Mouse (Mus musculus): Measurements from ENCODE around the gene Lamb2. TPM values are rescaled to one million over a fixed set of nuclear protein-coding genes. Genes with fewer than 3 reads are reported as not detected.

Gene Lamb2
- polyA plus RNA-seq, 1 experiment from 2014 or later, result 18.1 TPM

GRCm38 (mm10) chr9:108469430-108469829 lies 10.1 kb upstream of the Lamb2 start:
- 75% methylated on average over 5 of the region's 5 CpGs for WGBS

GRCm38 (mm10) chr9:108469845-108470244 lies 9.7 kb upstream of the Lamb2 start:
- Histone ChIP-seq H3K27me3 (ENCODE audit: control insufficient read depth, insufficient read depth, low read length) (no peaks in the 10 kb centered on the region), H3K9ac (ENCODE audit: low read length) (no peak overlapping the region), H3K4me3 (ENCODE audit: low read depth, low read length) (no peak overlapping the region), H3K4me1 (ENCODE audit: control insufficient read depth, insufficient read depth, low read length) (no peaks in the 10 kb centered on the region), H3K36me3 (ENCODE audit: control insufficient read depth, insufficient read depth, low read length) (peaks cover 9% of the 10 kb centered on the region), H3K27ac (ENCODE audit: low read depth, low read length) (no peak overlapping the region), H3K4me2 (ENCODE audit: low read depth) (no peak overlapping the region), H3K9me3 (ENCODE audit: control insufficient read depth, low read length) (no peaks in the 10 kb centered on the region)
- 85% methylated on average over 4 of the region's 4 CpGs for WGBS
- ATAC-seq (ENCODE audit: insufficient read depth, low FRiP score, low TSS enrichment), result no peak
- no peak for DNase-seq (ENCODE audit: low spot score)

More at GRCm38 (mm10) chr9:108469430-108469829, 10.1 kb upstream of the Lamb2 start:
- no peaks in the 10 kb centered on the region for H3K27me3 ChIP-seq (ENCODE audit: control insufficient read depth, insufficient read depth, low read length)
- no peaks in the 10 kb centered on the region for H3K4me1 ChIP-seq (ENCODE audit: control insufficient read depth, insufficient read depth, low read length)
- H3K27ac ChIP-seq (ENCODE audit: low read depth, low read length), result no peak overlapping the region
- no peak overlapping the region for H3K9ac ChIP-seq (ENCODE audit: low read length)
- H3K4me2 ChIP-seq (ENCODE audit: low read depth), result no peak overlapping the region
- H3K4me3 ChIP-seq (ENCODE audit: low read depth, low read length), result no peak overlapping the region
- no peaks in the 10 kb centered on the region for H3K9me3 ChIP-seq (ENCODE audit: control insufficient read depth, low read length)
- ATAC-seq (ENCODE audit: insufficient read depth, low FRiP score, low TSS enrichment) (no peak), DNase-seq (ENCODE audit: low spot score) (no peak)
- peaks cover 11% of the 10 kb centered on the region for H3K36me3 ChIP-seq (ENCODE audit: control insufficient read depth, insufficient read depth, low read length)

GRCm38 (mm10) chr9:108474528-108474927 lies 5.0 kb upstream of the Lamb2 start:
- Histone ChIP-seq H3K27me3 (ENCODE audit: control insufficient read depth, insufficient read depth, low read length) (no peaks in the 10 kb centered on the region), H3K4me2 (ENCODE audit: low read depth) (no peak overlapping the region), H3K36me3 (ENCODE audit: control insufficient read depth, insufficient read depth, low read length) (no peaks in the 10 kb centered on the region), H3K9me3 (ENCODE audit: control insufficient read depth, low read length) (no peaks in the 10 kb centered on the region), H3K4me1 (ENCODE audit: control insufficient read depth, insufficient read depth, low read length) (no peaks in the 10 kb centered on the region), H3K27ac (ENCODE audit: low read depth, low read length) (no peak overlapping the region), H3K4me3 (ENCODE audit: low read depth, low read length) (no peak overlapping the region), H3K9ac (ENCODE audit: low read length) (no peak overlapping the region)
- ATAC-seq (ENCODE audit: insufficient read depth, low FRiP score, low TSS enrichment) (no peak), DNase-seq (ENCODE audit: low spot score) (no peak)
- 69% methylated on average over 1 of the region's 1 CpGs for WGBS

- ATAC-seq (ENCODE audit: insufficient read depth, low FRiP score, low TSS enrichment) (peak; percentile 64), DNase-seq (ENCODE audit: low spot score) (peak; percentile 86)
- peak overlapping the region; percentile 9; the same call in 1 of the 2 replicates for H3K9ac ChIP-seq (ENCODE audit: low read length)
- H3K27me3 ChIP-seq (ENCODE audit: control insufficient read depth, insufficient read depth, low read length), result no peaks in the 10 kb centered on the region
- no peaks in the 10 kb centered on the region for H3K9me3 ChIP-seq (ENCODE audit: control insufficient read depth, low read length)
- under 1% methylated on average over 20 of the region's 20 CpGs for WGBS
- peak overlapping the region; percentile 36 for H3K4me2 ChIP-seq (ENCODE audit: low read depth)
- no peaks in the 10 kb centered on the region; the same call in 1 of the 2 replicates for H3K36me3 ChIP-seq (ENCODE audit: control insufficient read depth, insufficient read depth, low read length)
- H3K27ac ChIP-seq (ENCODE audit: low read depth, low read length), result no peak overlapping the region
- peak overlapping the region; percentile 27 for H3K4me3 ChIP-seq (ENCODE audit: low read depth, low read length)
- H3K4me1 ChIP-seq (ENCODE audit: control insufficient read depth, insufficient read depth, low read length), result peaks cover 5% of the 10 kb centered on the region
These were observed 839 bp upstream of the Lamb2 start for GRCm38 (mm10) chr9:108478638-108479156.

- H3K9ac ChIP-seq (ENCODE audit: low read length), result no peak overlapping the region
- H3K36me3 ChIP-seq (ENCODE audit: control insufficient read depth, insufficient read depth, low read length), result no peaks in the 10 kb centered on the region; the same call in none of the 2 replicates
- peak; percentile 54 for DNase-seq (ENCODE audit: low spot score)
- no peaks in the 10 kb centered on the region for H3K27me3 ChIP-seq (ENCODE audit: control insufficient read depth, insufficient read depth, low read length)
- no peak overlapping the region; the same call in 1 of the 2 replicates for H3K4me3 ChIP-seq (ENCODE audit: low read depth, low read length)
- H3K27ac ChIP-seq (ENCODE audit: low read depth, low read length), result no peak overlapping the region
- peak overlapping the region; percentile 36 for H3K4me2 ChIP-seq (ENCODE audit: low read depth)
- no peak for ATAC-seq (ENCODE audit: insufficient read depth, low FRiP score, low TSS enrichment)
- 41% methylated on average over 11 of the region's 11 CpGs for WGBS
- peaks cover 5% of the 10 kb centered on the region for H3K4me1 ChIP-seq (ENCODE audit: control insufficient read depth, insufficient read depth, low read length)
- no peaks in the 10 kb centered on the region for H3K9me3 ChIP-seq (ENCODE audit: control insufficient read depth, low read length)
These were observed 295 bp upstream of the Lamb2 start for GRCm38 (mm10) chr9:108479241-108479640.

GRCm38 (mm10) chr9:108480813-108481519 lies 1.4 kb downstream of the Lamb2 start:
- no peak for ATAC-seq (ENCODE audit: insufficient read depth, low FRiP score, low TSS enrichment)
- Histone ChIP-seq H3K9ac (ENCODE audit: low read length) (no peak overlapping the region; the same call in 1 of the 2 replicates), H3K4me2 (ENCODE audit: low read depth) (no peak overlapping the region), H3K4me1 (ENCODE audit: control insufficient read depth, insufficient read depth, low read length) (peaks cover 5% of the 10 kb centered on the region), H3K36me3 (ENCODE audit: control insufficient read depth, insufficient read depth, low read length) (peaks cover under 1% of the 10 kb centered on the region), H3K27me3 (ENCODE audit: control insufficient read depth, insufficient read depth, low read length) (no peaks in the 10 kb centered on the region), H3K9me3 (ENCODE audit: control insufficient read depth, low read length) (no peaks in the 10 kb centered on the region), H3K4me3 (ENCODE audit: low read depth, low read length) (no peak overlapping the region), H3K27ac (ENCODE audit: low read depth, low read length) (no peak overlapping the region)
- DNase-seq (ENCODE audit: low spot score), result no peak
- 92% methylated on average over 28 of the region's 28 CpGs for WGBS

- Histone ChIP-seq H3K9me3 (ENCODE audit: control insufficient read depth, low read length) (no peaks in the 10 kb centered on the region), H3K9ac (ENCODE audit: low read length) (no peak overlapping the region), H3K36me3 (ENCODE audit: control insufficient read depth, insufficient read depth, low read length) (peaks cover 5% of the 10 kb centered on the region), H3K27ac (ENCODE audit: low read depth, low read length) (no peak overlapping the region), H3K4me1 (ENCODE audit: control insufficient read depth, insufficient read depth, low read length) (peaks cover 5% of the 10 kb centered on the region), H3K4me2 (ENCODE audit: low read depth) (no peak overlapping the region), H3K27me3 (ENCODE audit: control insufficient read depth, insufficient read depth, low read length) (no peaks in the 10 kb centered on the region), H3K4me3 (ENCODE audit: low read depth, low read length) (no peak overlapping the region)
- ATAC-seq (ENCODE audit: insufficient read depth, low FRiP score, low TSS enrichment) (no peak), DNase-seq (ENCODE audit: low spot score) (no peak)
- WGBS, result 92% methylated on average over 19 of the region's 19 CpGs
These were observed 2.1 kb downstream of the Lamb2 start for GRCm38 (mm10) chr9:108481520-108482210.

GRCm38 (mm10) chr9:108483051-108483790 lies 3.7 kb downstream of the Lamb2 start:
- H3K4me3 ChIP-seq (ENCODE audit: low read depth, low read length), result no peak overlapping the region
- no peak for ATAC-seq (ENCODE audit: insufficient read depth, low FRiP score, low TSS enrichment)
- WGBS, result 95% methylated on average over 18 of the region's 18 CpGs
- H3K27ac ChIP-seq (ENCODE audit: low read depth, low read length), result no peak overlapping the region
- no peaks in the 10 kb centered on the region for H3K27me3 ChIP-seq (ENCODE audit: control insufficient read depth, insufficient read depth, low read length)
- no peak overlapping the region for H3K4me2 ChIP-seq (ENCODE audit: low read depth)
- H3K9me3 ChIP-seq (ENCODE audit: control insufficient read depth, low read length), result no peaks in the 10 kb centered on the region
- H3K36me3 ChIP-seq (ENCODE audit: control insufficient read depth, insufficient read depth, low read length), result peaks cover 5% of the 10 kb centered on the region
- no peak overlapping the region; the same call in 1 of the 2 replicates for H3K9ac ChIP-seq (ENCODE audit: low read length)
- DNase-seq (ENCODE audit: low spot score), result no peak
- H3K4me1 ChIP-seq (ENCODE audit: control insufficient read depth, insufficient read depth, low read length), result peaks cover 5% of the 10 kb centered on the region
